Mouse (Mus musculus): Measurements from ENCODE around the gene Lexm. TPM values are rescaled to one million over a fixed set of nuclear protein-coding genes. Genes with fewer than 3 reads are reported as not detected.

Gene Lexm
- polyA plus RNA-seq, 1 experiment from 2014 or later: not detected

Other genes with a start within 250 kb of the Lexm start
- 2.9 and 3.4 TPM in 2 replicates for gene Pcsk9, start 152.9 kb downstream of the Lexm start, polyA plus RNA-seq (2015; fragmentation: Nextera tagmentation; extraction: Ambion mirVana)
- gene Bsnd, start 125.0 kb downstream of the Lexm start, polyA plus RNA-seq (2015; fragmentation: Nextera tagmentation; extraction: Ambion mirVana): not detected in 2 replicates
- gene Dhcr24, start 56.2 kb downstream of the Lexm start, polyA plus RNA-seq (2015; fragmentation: Nextera tagmentation; extraction: Ambion mirVana): 6.9 TPM in 2 replicates
- 1.8 TPM in 2 replicates for gene Ttc22, start 5.2 kb upstream of the Lexm start, polyA plus RNA-seq (2015; fragmentation: Nextera tagmentation; extraction: Ambion mirVana)
- gene Pars2, start 33.8 kb upstream of the Lexm start, polyA plus RNA-seq (2015; fragmentation: Nextera tagmentation; extraction: Ambion mirVana): 14.6 and 14.8 TPM in 2 replicates
- gene Ttc4, start 61.7 kb upstream of the Lexm start, polyA plus RNA-seq (2015; fragmentation: Nextera tagmentation; extraction: Ambion mirVana): 104 and 106 TPM in 2 replicates
- 0.44 and 0.58 TPM in 2 replicates for gene Mroh7, start 113.7 kb upstream of the Lexm start, polyA plus RNA-seq (2015; fragmentation: Nextera tagmentation; extraction: Ambion mirVana)
- gene Fam151a, start 116.6 kb upstream of the Lexm start, polyA plus RNA-seq (2015; fragmentation: Nextera tagmentation; extraction: Ambion mirVana): 0.32 TPM in 1 of 2 replicates, not detected in the other
- gene Acot11, start 187.8 kb upstream of the Lexm start, polyA plus RNA-seq (2015; fragmentation: Nextera tagmentation; extraction: Ambion mirVana): 2.1 and 3.0 TPM in 2 replicates

All from embryonic facial prominence, embryonic 13.5 days (tissue).